Mouse (Mus musculus) liver, adult 2 months (tissue): ENCODE measurements around the gene Six5. TPM values are rescaled to one million over a fixed set of nuclear protein-coding genes. Genes with fewer than 3 reads are reported as not detected.

Source experiments
- DNase-seq: peaks from one replicate; pipeline ENCODE4 v3.0.0-alpha.2; 2011; ENCODE audit warnings: low read depth, low spot score; ENCODE audit errors: extremely low read depth
- H3K27ac ChIP-seq: fragments of 200-500 bp; replicated peaks from 2 replicates; pipeline ENCODE4 v1.5.1; 2012; ENCODE audit warnings: low read depth, mild to moderate bottlenecking, control low read depth, inconsistent platforms, low read length; ENCODE audit not compliant: insufficient read depth
- H3K27me3 ChIP-seq: fragments of 200-500 bp; 2 replicates; pipeline ENCODE4 v1.6.1; 2012; ENCODE audit warnings: mild to moderate bottlenecking, moderate library complexity, low read length, inconsistent platforms; ENCODE audit not compliant: control insufficient read depth, insufficient read depth
- H3K36me3 ChIP-seq: fragments of 200-500 bp; 2 replicates; pipeline ENCODE4 v1.6.1; 2012; ENCODE audit warnings: low read length, inconsistent platforms; ENCODE audit not compliant: control insufficient read depth, insufficient read depth
- H3K4me1 ChIP-seq: fragments of 200-500 bp; 2 replicates; pipeline ENCODE4 v1.6.1; 2011; ENCODE audit warnings: low read length; ENCODE audit not compliant: control insufficient read depth, insufficient read depth
- H3K4me3 ChIP-seq: fragments of 200-500 bp; 2 replicates; pipeline ENCODE4 v1.5.1; 2011; ENCODE audit warnings: low read depth, mild to moderate bottlenecking, control low read depth, low read length, moderate library complexity; ENCODE audit not compliant: insufficient read depth
- H3K79me2 ChIP-seq: fragments of 200-500 bp; 2 replicates; pipeline ENCODE4 v1.6.1; 2012; ENCODE audit warnings: inconsistent platforms, mild to moderate bottlenecking, low read length, moderate library complexity; ENCODE audit not compliant: control insufficient read depth, insufficient read depth
- H3K9ac ChIP-seq: fragments of 200-500 bp; 2 replicates; pipeline ENCODE4 v1.6.1; 2012; ENCODE audit warnings: low read depth, mild to moderate bottlenecking, control low read depth, inconsistent platforms, low read length
- CTCF ChIP-seq: fragments of 200-500 bp; IDR thresholded peaks from 2 replicates; pipeline ENCODE4 v1.5.1; 2011; ENCODE audit warnings: low read depth, low read length, control low read depth
- POLR2A ChIP-seq: fragments of 200-500 bp; IDR thresholded peaks from 2 replicates; pipeline ENCODE4 v1.6.1; 2011; ENCODE audit warnings: low read length, control low read depth; ENCODE audit not compliant: insufficient read depth; ENCODE audit errors: extremely low read depth
- WGBS: fragments of 180-500 bp; shearing (Covaris S2); methylation state at CpG from one replicate; pipeline ENCODE4 v1.1.7; 2018; 5-methylcytosine and 5-hydroxymethylcytosine counted together
- polyA plus RNA-seq: library from polyadenylated mRNA; depleted of rRNA; stranded (reverse); fragments of >200 nt; gene quantifications from 2 replicates; pipeline ENCODE4 v1.2.3, GENCODE M21; 2012
- total RNA-seq: library from RNA; depleted of rRNA; stranded (reverse); fragments of >200 nt; gene quantifications from 2 replicates; pipeline ENCODE4 v1.2.3, GENCODE M21; 2014

Six5 gene
- total and polyA plus RNA-seq, 2 experiments: 1.8 to 8.7 TPM

DNA sequence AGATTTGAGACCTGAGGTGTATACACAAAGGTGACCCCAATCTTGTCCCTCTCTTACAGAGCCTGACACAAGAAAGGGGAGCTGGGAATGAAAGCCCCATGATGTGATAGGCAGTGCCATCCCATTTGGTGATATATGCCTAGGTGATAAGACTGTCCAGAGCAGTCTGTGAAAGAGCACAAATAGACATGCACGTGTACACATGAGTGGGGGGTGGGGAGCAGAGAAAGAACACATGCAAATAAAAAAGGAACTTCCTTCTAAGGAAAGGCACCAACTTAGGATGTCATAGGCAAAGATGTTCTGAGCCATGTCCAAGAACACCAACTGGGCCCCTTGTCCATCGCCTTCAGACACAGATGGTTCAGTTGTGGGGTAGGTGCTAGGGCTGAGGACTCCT, 10.1 kb downstream of the Six5 start:
- Histone ChIP-seq H3K36me3 (no peaks in the 10 kb centered on the region), H3K27me3 (no peaks in the 10 kb centered on the region), H3K79me2 (no peaks in the 10 kb centered on the region), H3K4me1 (no peaks in the 10 kb centered on the region), H3K27ac (no peak overlapping the region), H3K9ac (no peak overlapping the region), H3K4me3 (no peak overlapping the region)
- WGBS: 86% methylated on average over 2 of the region's 2 CpGs
- TF ChIP-seq POLR2A: no peak
- no peak for TF ChIP-seq CTCF
- no peak for DNase-seq

DNA sequence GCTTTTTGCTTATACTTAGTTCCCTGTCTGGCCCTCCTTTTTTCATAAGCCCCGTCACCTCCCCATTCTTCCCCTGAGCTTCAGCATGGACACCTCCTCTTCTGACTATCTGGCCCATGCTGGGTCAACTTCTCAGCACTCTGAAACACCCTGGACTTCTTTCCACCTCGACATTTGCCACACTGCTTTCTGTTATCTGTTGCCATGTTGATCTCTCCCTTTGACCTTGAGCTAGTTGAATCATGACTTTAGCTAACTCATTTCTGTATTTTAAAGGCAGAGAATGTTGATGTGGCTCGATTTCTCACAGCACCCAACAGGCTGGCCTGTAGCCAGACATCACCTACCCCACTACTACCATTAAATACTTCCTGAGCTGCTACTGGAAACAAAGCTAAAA, 13.0 kb downstream of the Six5 start:
- Histone ChIP-seq H3K27ac (no peak overlapping the region), H3K36me3 (no peaks in the 10 kb centered on the region), H3K4me1 (no peaks in the 10 kb centered on the region), H3K79me2 (no peaks in the 10 kb centered on the region), H3K27me3 (no peaks in the 10 kb centered on the region), H3K4me3 (no peak overlapping the region), H3K9ac (no peak overlapping the region)
- TF ChIP-seq CTCF (no peak), POLR2A (no peak)
- WGBS: 37% methylated on average over 3 of the region's 3 CpGs
- DNase-seq: no peak

DNA sequence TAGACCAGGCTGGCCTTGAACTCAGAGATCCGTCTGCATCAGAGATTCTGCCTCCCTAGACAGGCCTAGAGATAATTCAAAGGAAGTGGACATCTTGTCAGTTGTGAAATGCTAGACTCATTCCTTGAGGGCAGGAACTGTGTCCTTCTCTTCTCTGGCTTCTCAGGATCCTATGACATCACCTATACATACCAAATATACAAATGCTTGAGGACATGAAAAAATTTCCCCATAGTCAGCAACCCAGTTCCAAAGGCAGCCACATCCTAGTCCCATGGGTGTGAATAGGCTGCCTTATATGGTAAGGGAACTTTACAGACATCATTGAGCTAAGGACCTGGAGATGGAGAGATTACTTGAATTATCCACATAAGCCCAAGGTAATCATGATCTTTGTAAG, 15.2 kb downstream of the Six5 start:
- no peaks in the 10 kb centered on the region for H3K27me3 ChIP-seq
- no peak overlapping the region for H3K9ac ChIP-seq
- H3K79me2 ChIP-seq: no peaks in the 10 kb centered on the region
- DNase-seq: no peak
- TF ChIP-seq CTCF (no peak), POLR2A (no peak)
- no peaks in the 10 kb centered on the region for H3K4me1 ChIP-seq
- no peaks in the 10 kb centered on the region for H3K36me3 ChIP-seq
- WGBS: 89% methylated on average over 1 of the region's 1 CpGs
- H3K27ac ChIP-seq: no peak overlapping the region
- no peak overlapping the region for H3K4me3 ChIP-seq

DNA sequence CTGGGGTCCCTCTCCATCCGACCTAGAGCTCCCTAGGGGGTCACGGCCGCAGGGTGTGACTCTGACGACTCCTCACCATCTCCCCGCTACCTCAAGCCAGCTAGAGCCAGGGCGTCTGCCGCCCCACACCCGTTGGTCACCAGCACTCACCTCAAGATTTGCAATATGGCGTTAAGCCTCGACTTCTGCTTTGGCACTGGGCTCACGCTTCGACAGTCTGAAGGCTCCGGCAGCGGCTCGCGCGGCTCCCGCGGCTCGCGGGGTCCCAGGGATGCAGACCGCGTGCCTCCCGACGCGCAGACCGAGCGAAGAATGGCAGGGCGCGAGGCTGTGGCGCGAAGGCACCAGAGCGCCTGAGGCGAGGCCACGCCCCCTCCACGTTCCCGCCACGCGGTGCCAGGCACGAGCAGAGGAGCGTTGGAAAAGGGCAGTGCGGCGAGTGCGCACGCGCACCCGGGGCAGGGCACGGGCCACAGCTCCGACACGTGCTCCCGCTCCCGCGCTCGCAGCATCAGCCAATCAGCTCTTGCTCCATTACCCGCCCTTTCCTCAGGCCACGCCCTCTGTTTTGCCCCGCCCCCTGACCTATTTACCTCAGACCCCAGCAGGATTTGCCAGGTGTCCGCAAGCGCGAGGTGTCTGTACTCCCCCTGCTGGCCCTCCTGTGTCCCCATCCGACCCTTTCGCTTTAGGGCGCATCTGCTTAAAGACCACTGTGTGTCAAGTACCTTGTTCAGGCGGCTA, 23.8 kb downstream of the Six5 start, which contains the start of gene Gm4969:
Gene Gm4969 (minus strand): TSS at position 341 of the 744 bp plus-strand sequence.
- TF ChIP-seq POLR2A (no peak), CTCF (peak; percentile 29)
- Histone ChIP-seq H3K4me1 (peaks cover 11% of the 10 kb centered on the region), H3K27ac (no peak within 1 kb of the TSS), H3K36me3 (no peaks in the 10 kb centered on the region), H3K9ac (no peak within 1 kb of the TSS), H3K4me3 (no peak within 1 kb of the TSS; the same call in 1 of the 2 replicates), H3K79me2 (peaks cover 11% of the 10 kb centered on the region; the same call in 1 of the 2 replicates), H3K27me3 (no peaks in the 10 kb centered on the region)
- DNase-seq: peak; percentile 65
- WGBS: 26% methylated on average over 64 of the region's 64 CpGs

DNA sequence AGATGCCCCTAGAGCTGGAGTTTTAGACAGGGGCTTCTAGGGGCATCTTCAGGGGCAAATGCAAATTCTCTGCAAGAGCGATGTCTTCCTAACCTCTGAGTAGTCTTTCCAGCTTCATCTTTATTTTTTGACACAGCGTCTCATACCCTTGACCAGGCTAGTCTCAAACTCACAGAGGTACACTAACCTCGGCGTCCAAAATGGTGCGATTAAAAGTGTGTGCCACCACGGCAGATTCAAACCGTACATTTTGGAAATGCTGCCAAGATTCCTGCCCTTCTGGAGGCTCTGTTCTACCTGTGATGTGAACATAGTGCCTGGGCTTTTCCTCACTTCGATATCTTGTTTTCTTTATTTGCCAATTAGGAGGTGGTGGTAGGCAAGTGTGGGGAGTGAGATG, 24.7 kb downstream of the Six5 start:
- H3K4me3 ChIP-seq: no peak overlapping the region
- 92% methylated on average over 8 of the region's 8 CpGs for WGBS
- no peak for TF ChIP-seq POLR2A
- TF ChIP-seq CTCF: no peak
- no peak overlapping the region for H3K27ac ChIP-seq
- H3K4me1 ChIP-seq: peaks cover 11% of the 10 kb centered on the region
- no peaks in the 10 kb centered on the region for H3K36me3 ChIP-seq
- H3K79me2 ChIP-seq: peaks cover 11% of the 10 kb centered on the region; the same call in 1 of the 2 replicates
- no peaks in the 10 kb centered on the region for H3K27me3 ChIP-seq
- no peak for DNase-seq
- no peak overlapping the region for H3K9ac ChIP-seq
